Mouse (Mus musculus): Measurements from ENCODE around the gene Gps2. TPM values are rescaled to one million over a fixed set of nuclear protein-coding genes. Genes with fewer than 3 reads are reported as not detected.
"Not testable (repeated sequence)": the region's sequence is repeated elsewhere in the genome, so short reads cannot be mapped to it uniquely, and the experiment has no call there.

The Gps2 gene
- polyA plus RNA-seq, 1 experiment from 2014 or later, result 49.2 TPM

DNA sequence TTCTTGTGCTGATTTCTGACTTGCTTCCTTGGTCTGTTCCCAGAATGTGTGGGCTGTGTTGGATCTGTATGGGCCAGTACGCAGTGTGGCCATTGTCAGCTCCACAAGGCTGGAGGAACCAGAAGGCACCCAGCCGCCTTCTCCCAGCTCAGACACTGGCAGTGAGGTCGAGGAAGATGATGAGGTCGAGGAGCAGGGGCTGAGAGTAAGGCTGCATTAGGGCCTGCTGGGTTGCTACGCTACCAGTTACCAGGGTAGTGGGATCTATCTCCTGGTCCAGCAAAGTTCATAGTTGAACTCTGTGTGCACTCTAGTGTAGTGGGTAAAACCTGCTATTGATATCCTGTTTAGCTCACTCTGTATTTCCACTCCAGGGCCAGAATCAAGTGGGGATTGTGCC lies 4.5 kb upstream of the Gps2 start:
- H3K4me1 ChIP-seq (replicated peaks), result peaks cover 8% of the 10 kb centered on the region
- no peaks in the 10 kb centered on the region for H3K9me3 ChIP-seq (replicated peaks)
- WGBS, result 87% methylated on average over 5 of the region's 5 CpGs
- no peak for ATAC-seq (ENCODE audit: insufficient number of reproducible peaks, low FRiP score)
- no peaks in the 10 kb centered on the region for H3K27me3 ChIP-seq (replicated peaks)
- H3K9ac ChIP-seq, result no peak overlapping the region
- no peak overlapping the region for H3K4me2 ChIP-seq
- H3K4me3 ChIP-seq, result no peak overlapping the region
- peaks cover 91% of the 10 kb centered on the region for H3K36me3 ChIP-seq
- H3K27ac ChIP-seq (ENCODE audit: poor library complexity, severe bottlenecking), result no peak overlapping the region

- peaks cover 17% of the 10 kb centered on the region for H3K4me1 ChIP-seq (replicated peaks)
- no peak overlapping the region for H3K4me2 ChIP-seq
- no peak overlapping the region for H3K27ac ChIP-seq (ENCODE audit: poor library complexity, severe bottlenecking)
- peaks cover 86% of the 10 kb centered on the region for H3K36me3 ChIP-seq
- no peak overlapping the region for H3K4me3 ChIP-seq
- H3K9me3 ChIP-seq (replicated peaks), result no peaks in the 10 kb centered on the region
- ATAC-seq (ENCODE audit: insufficient number of reproducible peaks, low FRiP score), result no peak
- WGBS, result 92% methylated on average over 8 of the region's 8 CpGs
- no peak overlapping the region for H3K9ac ChIP-seq
- H3K27me3 ChIP-seq (replicated peaks), result no peaks in the 10 kb centered on the region
Measured at GRCm38 (mm10) chr11:69910177-69910576, 3.5 kb upstream of the Gps2 start.

DNA sequence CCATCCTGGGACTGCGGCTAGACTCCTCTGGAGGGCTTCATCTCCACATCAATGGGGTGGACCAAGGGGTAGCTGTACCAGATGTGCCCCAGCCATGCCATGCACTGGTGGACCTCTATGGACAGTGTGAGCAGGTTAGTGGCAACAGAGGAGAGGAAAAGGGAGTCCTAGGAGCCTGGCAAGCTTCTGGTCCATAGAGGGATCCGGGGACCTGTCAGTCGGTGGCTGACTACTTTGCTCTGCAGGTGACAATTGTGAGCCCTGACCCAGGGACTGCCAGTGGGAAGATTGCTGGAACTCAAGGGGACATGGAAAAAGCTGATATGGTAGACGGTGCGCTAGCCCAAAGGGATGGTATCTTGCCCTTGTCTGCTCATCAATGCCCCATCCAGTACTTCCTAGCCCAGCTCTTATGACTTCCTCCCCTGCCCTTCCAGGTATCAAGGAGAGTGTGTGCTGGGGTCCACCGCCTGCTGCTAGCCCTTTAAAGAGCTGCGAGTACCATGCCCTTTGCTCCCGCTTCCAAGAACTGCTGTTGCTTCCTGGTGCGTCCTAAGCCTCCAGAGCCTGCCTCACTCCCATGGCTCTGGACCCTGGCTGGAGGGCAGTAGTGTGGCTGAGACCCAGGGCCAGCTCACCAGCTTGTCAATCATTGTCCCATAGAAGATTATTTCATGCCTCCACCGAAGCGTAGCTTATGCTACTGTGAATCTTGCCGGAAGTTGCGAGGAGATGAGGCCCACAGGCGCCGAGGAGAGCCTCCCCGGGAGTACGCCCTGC lies 2.7 kb upstream of the Gps2 start:
- WGBS, result 93% methylated on average over 17 of the region's 17 CpGs
- H3K4me2 ChIP-seq, result no peak overlapping the region
- H3K27me3 ChIP-seq (replicated peaks), result no peaks in the 10 kb centered on the region
- H3K4me1 ChIP-seq (replicated peaks), result peaks cover 25% of the 10 kb centered on the region
- H3K36me3 ChIP-seq, result peaks cover 86% of the 10 kb centered on the region
- no peaks in the 10 kb centered on the region for H3K9me3 ChIP-seq (replicated peaks)
- H3K4me3 ChIP-seq, result no peak overlapping the region
- no peak overlapping the region for H3K27ac ChIP-seq (ENCODE audit: poor library complexity, severe bottlenecking)
- no peak for ATAC-seq (ENCODE audit: insufficient number of reproducible peaks, low FRiP score)
- H3K9ac ChIP-seq, result no peak overlapping the region

GRCm38 (mm10) chr11:69911701-69912100 lies 2.0 kb upstream of the Gps2 start:
- Histone ChIP-seq H3K27ac (ENCODE audit: poor library complexity, severe bottlenecking) (no peak overlapping the region), H3K4me1 (replicated peaks) (peaks cover 30% of the 10 kb centered on the region), H3K4me3 (no peak overlapping the region), H3K9ac (no peak overlapping the region), H3K9me3 (replicated peaks) (no peaks in the 10 kb centered on the region), H3K27me3 (replicated peaks) (no peaks in the 10 kb centered on the region), H3K36me3 (peaks cover 86% of the 10 kb centered on the region), H3K4me2 (no peak overlapping the region)
- no peak for ATAC-seq (ENCODE audit: insufficient number of reproducible peaks, low FRiP score)
- 88% methylated on average over 6 of the region's 6 CpGs for WGBS

DNA sequence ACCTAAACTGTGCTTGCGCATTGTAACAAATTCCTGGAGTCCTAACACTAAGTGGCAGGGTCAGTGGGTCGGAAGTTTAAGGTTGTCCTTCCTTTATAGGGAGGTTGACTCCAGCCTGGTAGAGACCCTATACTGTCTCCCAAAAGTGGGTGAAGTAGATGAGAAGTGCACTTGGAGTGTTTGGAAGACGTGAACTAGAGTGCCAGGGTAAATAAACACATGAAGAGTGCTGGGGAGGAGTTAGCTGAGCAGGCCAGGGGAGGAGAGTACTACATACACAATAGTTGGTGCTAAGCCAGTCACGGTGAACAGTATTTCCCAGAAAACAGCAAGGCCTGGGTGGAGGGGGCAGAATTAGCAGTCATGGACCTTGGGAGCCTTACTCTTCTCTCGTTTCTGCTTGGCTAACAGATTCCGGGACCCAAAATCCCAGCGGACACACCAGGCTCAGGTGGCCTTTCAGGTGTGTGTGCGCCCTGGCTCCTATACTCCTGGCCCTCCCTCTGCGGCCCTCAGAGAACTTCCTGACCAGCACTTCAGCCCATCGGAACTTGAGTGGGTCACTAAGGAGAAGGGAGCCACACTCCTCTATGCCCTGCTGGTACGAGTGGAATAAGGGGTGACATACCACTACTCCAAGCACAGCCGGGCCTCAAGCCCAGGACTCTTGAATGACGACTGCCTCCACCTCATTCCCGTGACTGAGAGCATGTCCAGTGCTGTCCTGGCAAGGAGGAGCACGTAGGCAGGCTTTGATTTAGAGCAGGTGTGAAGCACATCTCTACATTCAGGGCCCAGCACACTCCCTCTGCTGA lies 765 bp upstream of the Gps2 start:
- Histone ChIP-seq H3K4me2 (peak overlapping the region; percentile 98), H3K27ac (ENCODE audit: poor library complexity, severe bottlenecking) (0 out of 2 replicates have a peak overlapping the region, but pooled peaks have one; percentile 84)
- 75% methylated on average over 15 of the region's 15 CpGs for WGBS

DNA sequence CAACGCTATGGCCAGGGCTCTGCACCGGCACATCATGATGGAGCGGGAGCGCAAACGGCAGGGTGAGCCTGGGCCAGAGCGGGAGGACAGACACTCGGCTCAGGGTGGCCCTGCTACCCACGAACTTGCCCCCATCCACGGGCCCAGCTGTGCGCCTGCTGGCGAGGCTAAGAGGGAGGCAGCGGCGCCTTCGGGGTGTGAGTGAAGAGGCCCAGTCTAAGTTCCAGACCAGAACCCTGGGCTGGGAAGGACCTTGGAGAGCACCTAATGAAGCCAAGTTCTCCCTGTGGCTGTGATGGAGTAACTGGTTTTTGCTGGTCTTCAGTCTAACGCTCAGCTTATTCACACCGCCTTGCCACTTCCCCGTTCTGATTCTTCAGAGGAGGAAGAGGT lies 680 bp downstream of the Gps2 start:
- Histone ChIP-seq H3K4me1 (replicated peaks) (peaks cover 43% of the 10 kb centered on the region), H3K27ac (ENCODE audit: poor library complexity, severe bottlenecking) (peak overlapping the region; percentile 84), H3K9ac (peak overlapping the region; percentile 93), H3K9me3 (replicated peaks) (no peaks in the 10 kb centered on the region), H3K27me3 (replicated peaks) (no peaks in the 10 kb centered on the region), H3K4me2 (peak overlapping the region; percentile 98), H3K4me3 (peak overlapping the region; percentile 92), H3K36me3 (peaks cover 85% of the 10 kb centered on the region)
- WGBS, result 2% methylated on average over 17 of the region's 17 CpGs
- no peak for ATAC-seq (ENCODE audit: insufficient number of reproducible peaks, low FRiP score)

More for the DNA sequence above, 765 bp upstream of the Gps2 start:
- Histone ChIP-seq H3K9me3 (replicated peaks) (no peaks in the 10 kb centered on the region), H3K4me1 (replicated peaks) (peaks cover 30% of the 10 kb centered on the region), H3K4me3 (peak overlapping the region; percentile 92), H3K9ac (peak overlapping the region; percentile 93), H3K27me3 (replicated peaks) (no peaks in the 10 kb centered on the region), H3K36me3 (peaks cover 86% of the 10 kb centered on the region)
- no peak for ATAC-seq (ENCODE audit: insufficient number of reproducible peaks, low FRiP score)

- H3K9me3 ChIP-seq (replicated peaks), result no peaks in the 10 kb centered on the region
- peak overlapping the region; percentile 98 for H3K4me2 ChIP-seq
- peaks cover 47% of the 10 kb centered on the region for H3K4me1 ChIP-seq (replicated peaks)
- H3K27me3 ChIP-seq (replicated peaks), result no peaks in the 10 kb centered on the region
- H3K9ac ChIP-seq, result peak overlapping the region; percentile 93
- no peak overlapping the region for H3K27ac ChIP-seq (ENCODE audit: poor library complexity, severe bottlenecking)
- H3K4me3 ChIP-seq, result peak overlapping the region; percentile 92
- peaks cover 79% of the 10 kb centered on the region for H3K36me3 ChIP-seq
- no peak for ATAC-seq (ENCODE audit: insufficient number of reproducible peaks, low FRiP score)
- 34% methylated on average over 9 of the region's 9 CpGs for WGBS
Measured at GRCm38 (mm10) chr11:69914917-69915430, 1.3 kb downstream of the Gps2 start.

GRCm38 (mm10) chr11:69915667-69916627 lies 2.3 kb downstream of the Gps2 start:
- WGBS, result 53% methylated on average over 5 of the region's 5 CpGs
- Histone ChIP-seq H3K4me2 (peak overlapping the region; percentile 98), H3K9ac (0 out of 2 replicates have a peak overlapping the region, but pooled peaks have one; percentile 3), H3K36me3 (peaks cover 69% of the 10 kb centered on the region), H3K4me1 (replicated peaks) (peaks cover 47% of the 10 kb centered on the region), H3K27ac (ENCODE audit: poor library complexity, severe bottlenecking) (peak overlapping the region; percentile 6; the same call in 1 of the 2 replicates), H3K27me3 (replicated peaks) (no peaks in the 10 kb centered on the region), H3K4me3 (peak overlapping the region; percentile 92), H3K9me3 (replicated peaks) (no peaks in the 10 kb centered on the region)
- ATAC-seq (ENCODE audit: insufficient number of reproducible peaks, low FRiP score), result peak; percentile 23; the same call in 1 of the 2 replicates

- not testable (repeated sequence) for ATAC-seq (ENCODE audit: insufficient number of reproducible peaks, low FRiP score); H3K4me3 ChIP-seq; H3K27me3 ChIP-seq (replicated peaks); H3K9me3 ChIP-seq (replicated peaks); H3K9ac ChIP-seq; H3K27ac ChIP-seq (ENCODE audit: poor library complexity, severe bottlenecking)
- peaks cover 47% of the 10 kb centered on the region for H3K4me1 ChIP-seq (replicated peaks)
- 0 out of 2 replicates have a peak overlapping the region, but pooled peaks have one; percentile 98 for H3K4me2 ChIP-seq
- H3K36me3 ChIP-seq, result peaks cover 60% of the 10 kb centered on the region
- WGBS, result 54% methylated on average over 7 of the region's 7 CpGs
Measured at GRCm38 (mm10) chr11:69916652-69917378, 3.1 kb downstream of the Gps2 start.

DNA sequence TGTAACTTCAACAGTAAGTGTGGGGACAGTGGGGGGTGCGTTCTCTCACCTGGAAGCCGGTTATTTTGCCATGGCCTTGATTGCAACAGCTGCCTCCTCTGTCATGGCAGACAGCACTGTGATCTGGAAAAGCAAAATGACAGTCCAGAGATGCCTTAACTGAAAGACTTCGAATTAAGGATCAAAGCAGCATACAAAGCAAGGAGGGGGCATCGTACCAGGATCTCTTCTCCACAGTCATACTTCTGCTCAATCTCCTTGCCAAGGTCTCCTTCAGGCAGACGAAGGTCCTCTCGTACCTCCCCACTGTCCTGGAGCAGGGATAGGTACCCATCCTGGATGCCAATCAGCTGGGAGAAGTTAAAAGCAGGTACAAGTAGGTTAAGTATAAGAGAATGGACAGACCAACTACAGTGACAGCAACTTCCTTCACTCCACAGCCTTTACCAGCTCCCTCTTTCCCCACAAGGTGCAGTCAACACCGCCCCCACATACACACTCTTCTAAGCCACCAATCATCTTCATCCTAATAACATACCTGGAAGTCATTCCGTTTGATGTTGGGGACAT lies 3.8 kb downstream of the Gps2 start:
- Histone ChIP-seq H3K9ac (no peak overlapping the region), H3K36me3 (peaks cover 54% of the 10 kb centered on the region), H3K4me3 (no peak overlapping the region), H3K9me3 (replicated peaks) (no peaks in the 10 kb centered on the region), H3K4me2 (no peak overlapping the region), H3K27ac (ENCODE audit: poor library complexity, severe bottlenecking) (no peak overlapping the region), H3K4me1 (replicated peaks) (peaks cover 51% of the 10 kb centered on the region), H3K27me3 (replicated peaks) (no peaks in the 10 kb centered on the region)
- WGBS, result 83% methylated on average over 8 of the region's 8 CpGs
- ATAC-seq (ENCODE audit: insufficient number of reproducible peaks, low FRiP score), result no peak

Data from heart, embryonic 12.5 days (tissue).